In genomic region chr11:18631975-18632773, GRCm38 (mm10) we compare ENCODE assay signal across 14 mouse cellular contexts.
A peak's percentile ranks its signal among the peaks of the same experiment; 100 is the strongest.
DNase-seq lines count a peak whose midpoint lies in the region; ATAC-seq lines count a peak whose summit lies in the region.
"Had no signal": no experiment of that assay in that cellular context is flagged by ENCODE, and none has a peak within 500 bp of the region (broad histone marks: within the 10 kb centered on the region; RNA-seq: fewer than 3 reads in every experiment).

No protein-coding gene starts in this region.

- WGBS in kidney, embryonic 16.5 days: 63% methylated on average over 5 of the region's 5 CpGs

- H3K9me3 ChIP-seq in kidney, embryonic 16.5 days (ENCODE audit: low read length): no peaks in the 10 kb centered on the region
- H3K9me3 ChIP-seq: hindbrain, embryonic 13.5 days; limb, embryonic 13.5 days had no signal

- H3K4me2 ChIP-seq in kidney, embryonic 16.5 days (replicated peaks; ENCODE audit: low read depth, low read length): no peak overlapping the region
- H3K4me2 ChIP-seq: hindbrain, embryonic 13.5 days; limb, embryonic 13.5 days had no signal

- peak; percentile 5 to 6 for DNase-seq in cerebellum, adult 18-20 months
- DNase-seq in cerebellum, adult 11-12 months: no peak
- DNase-seq in kidney, postnatal 4 days: peak; percentile 10 to 13
- peak; percentile 22 for DNase-seq in 3134 (ENCODE audit: extremely low read depth, insufficient read length, low spot score)
- DNase-seq in adrenal gland, postnatal 14 days: peak; percentile 32
- DNase-seq in thymus, postnatal 25 days: no peak
- DNase-seq in frontal cortex, postnatal 14 days (ENCODE audit: low spot score in 2 of 2): no peak
- DNase-seq: B cell, adult 2 months; right cerebral cortex, postnatal 14 days had no signal

- H3K27ac ChIP-seq in kidney, embryonic 16.5 days (ENCODE audit: low read length): no peak overlapping the region
- H3K27ac ChIP-seq: hindbrain, embryonic 13.5 days; kidney, postnatal 0 days; limb, embryonic 13.5 days had no signal

- H3K9ac ChIP-seq in kidney, embryonic 16.5 days (replicated peaks; ENCODE audit: low read length): no peak overlapping the region
- H3K9ac ChIP-seq: hindbrain, embryonic 13.5 days; limb, embryonic 13.5 days had no signal

- H3K4me3 ChIP-seq in kidney, embryonic 16.5 days (ENCODE audit: low read length): no peak overlapping the region
- H3K4me3 ChIP-seq: erythroblast, embryonic 14.5 days; hindbrain, embryonic 13.5 days; limb, embryonic 13.5 days had no signal

- no peak for ATAC-seq in kidney, embryonic 16.5 days (ENCODE audit: low FRiP score, low TSS enrichment)

- no peaks in the 10 kb centered on the region for H3K27me3 ChIP-seq in kidney, embryonic 16.5 days (ENCODE audit: insufficient read depth, low read length)
- H3K27me3 ChIP-seq: hindbrain, embryonic 13.5 days; limb, embryonic 13.5 days had no signal

- no peaks in the 10 kb centered on the region for H3K4me1 ChIP-seq in kidney, embryonic 16.5 days (ENCODE audit: insufficient read depth, low read length)
- H3K4me1 ChIP-seq: limb, embryonic 13.5 days had no signal

- no peaks in the 10 kb centered on the region for H3K36me3 ChIP-seq in kidney, embryonic 16.5 days (ENCODE audit: insufficient read depth, low read length)
- H3K36me3 ChIP-seq: hindbrain, embryonic 13.5 days; limb, embryonic 13.5 days had no signal

Comparison
In these comparisons a context has a peak if more than half of its experiments do, and no peak if none do; other contexts are left out.
1. DNase-seq: peak in cerebellum, adult 18-20 months (2 of 2), kidney, postnatal 4 days (2 of 2), 3134 (single experiment) and adrenal gland, postnatal 14 days (single experiment); none in cerebellum, adult 11-12 months (single experiment), thymus, postnatal 25 days (single experiment) and frontal cortex, postnatal 14 days (0 of 2).